Mouse (Mus musculus): ENCODE results near the gene Sulf2.

GRCm38 (mm10) chr2:166140427-166140826 lies 15.0 kb downstream of the Sulf2 start:
- TF ChIP-seq CTCF (conservative IDR thresholded peaks at IDR 0.05; ENCODE audit: insufficient read depth, insufficient read length, low read depth, low read length) (no peak), POLR2A (IDR thresholded peaks at IDR 0.05; ENCODE audit: low read depth, low read length) (no peak)
